Mouse (Mus musculus) retina, embryonic 14.5 days (tissue): ENCODE results near the gene Capn11.

ENCODE experiments used
- DNase-seq: peaks from one replicate; pipeline ENCODE4 v3.0.0-alpha.2; 2015; ENCODE audit warnings: low spot score

Gene Capn11

GRCm38 (mm10) chr17:45682843-45683242 is 23.7 kb upstream of the Capn11 start:
- no peak for DNase-seq

DNA sequence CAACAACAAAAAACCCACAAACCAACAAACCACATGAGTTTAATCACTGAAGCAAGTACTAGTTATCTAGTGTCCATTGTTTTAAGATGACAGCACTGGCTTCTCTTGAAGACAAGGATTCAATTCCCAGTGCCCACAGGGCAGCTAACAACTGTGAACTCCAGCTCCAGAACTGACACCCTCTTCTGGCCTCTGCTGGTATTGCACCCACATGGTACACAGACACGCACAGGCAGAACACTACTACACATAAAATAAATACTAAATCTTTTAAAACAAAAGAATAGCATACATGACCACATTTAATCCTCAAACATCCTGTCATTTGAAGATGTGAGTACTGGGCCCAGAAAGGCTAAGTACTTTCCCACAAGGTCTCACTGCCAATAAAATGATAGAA is 22.5 kb upstream of the Capn11 start:
- peak; percentile 47 for DNase-seq

DNA sequence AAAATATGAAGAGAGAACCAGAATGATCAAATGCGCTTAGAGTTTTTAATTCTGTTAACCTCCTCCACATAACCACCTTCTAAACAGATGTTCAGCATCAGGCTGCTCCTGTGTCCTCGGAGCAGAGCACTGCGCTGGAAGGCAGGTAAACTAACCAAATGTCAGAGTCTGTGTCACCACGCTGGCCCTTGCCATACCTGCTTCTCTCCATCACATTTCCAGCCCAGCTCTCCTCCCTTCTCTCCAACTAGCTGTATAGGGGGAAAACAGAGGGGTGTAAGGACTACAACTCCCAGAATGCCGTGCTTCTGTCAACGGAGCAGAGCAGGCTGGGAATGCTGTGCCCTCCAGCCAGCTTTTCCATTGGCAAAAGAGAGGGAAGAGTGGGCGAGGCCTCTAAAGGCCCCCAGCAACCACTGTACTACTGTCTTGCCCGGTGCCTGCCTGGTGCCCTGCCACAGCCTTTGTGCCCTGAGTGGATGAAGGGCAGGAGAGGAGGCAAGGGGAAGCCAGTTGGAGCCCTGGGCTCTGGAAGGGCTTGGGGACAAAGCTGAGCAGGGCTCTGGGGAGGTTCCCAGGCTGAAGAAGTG is 21.4 kb upstream of the Capn11 start:
- peak; percentile 81 for DNase-seq

DNA sequence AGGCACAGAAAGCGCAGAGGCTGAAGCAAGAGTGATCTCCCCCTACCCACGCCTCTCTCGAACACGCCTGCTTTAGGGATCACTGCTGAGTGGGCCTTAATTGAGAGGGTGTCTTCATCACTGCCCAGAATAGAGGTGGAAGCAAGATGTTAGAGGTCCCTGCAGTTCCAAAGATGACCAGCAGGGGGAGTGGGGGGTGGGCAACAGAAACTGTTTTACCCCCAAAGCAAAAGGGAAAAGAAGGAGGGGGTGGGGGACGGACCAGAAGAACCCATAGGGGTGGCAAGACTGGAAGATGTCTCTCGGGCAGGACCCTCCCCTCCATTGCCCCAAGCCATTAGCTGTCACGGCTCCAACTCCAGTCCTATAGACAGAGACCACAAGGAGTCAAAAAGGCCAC is 19.0 kb upstream of the Capn11 start:
- DNase-seq = peak; percentile 88

DNA sequence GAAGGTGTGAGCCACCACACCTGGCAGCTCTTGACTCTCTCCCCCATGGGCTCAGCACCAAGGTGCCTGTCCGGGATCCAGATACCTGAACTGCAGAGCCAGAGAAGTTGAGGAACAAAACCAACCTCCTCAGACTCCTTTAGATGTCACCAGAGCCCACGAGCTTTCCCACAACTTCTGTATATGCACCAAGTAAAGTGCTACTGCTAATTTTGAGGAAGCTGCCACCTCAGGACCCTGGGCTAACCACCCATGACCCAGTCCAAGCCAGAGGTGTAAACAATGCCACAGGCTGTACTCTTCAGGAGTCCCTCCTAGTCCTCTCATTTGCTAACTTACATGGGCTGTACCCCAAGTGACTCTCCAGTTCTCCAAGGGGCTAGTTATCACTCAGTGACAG is 13.5 kb upstream of the Capn11 start:
- no peak for DNase-seq

DNA sequence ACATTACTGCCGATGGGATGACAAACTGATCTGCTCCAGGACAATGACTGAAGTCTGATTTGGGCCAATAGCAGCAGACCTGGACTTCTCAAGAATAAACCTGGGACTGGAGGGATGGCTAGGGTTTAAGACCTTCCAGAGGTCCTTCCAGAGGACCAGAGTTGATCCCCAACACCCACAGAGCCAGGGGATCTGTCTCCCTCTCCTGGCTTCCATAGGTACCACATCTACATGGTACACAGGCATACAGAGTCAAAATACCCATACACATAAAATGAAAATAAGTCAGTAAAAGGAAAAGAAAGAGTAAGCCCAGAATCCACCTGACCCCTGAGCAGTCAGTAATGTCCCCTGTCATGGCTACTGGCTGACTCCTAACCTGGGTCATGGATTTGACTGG is 12.7 kb upstream of the Capn11 start:
- DNase-seq = peak; percentile 45

DNA sequence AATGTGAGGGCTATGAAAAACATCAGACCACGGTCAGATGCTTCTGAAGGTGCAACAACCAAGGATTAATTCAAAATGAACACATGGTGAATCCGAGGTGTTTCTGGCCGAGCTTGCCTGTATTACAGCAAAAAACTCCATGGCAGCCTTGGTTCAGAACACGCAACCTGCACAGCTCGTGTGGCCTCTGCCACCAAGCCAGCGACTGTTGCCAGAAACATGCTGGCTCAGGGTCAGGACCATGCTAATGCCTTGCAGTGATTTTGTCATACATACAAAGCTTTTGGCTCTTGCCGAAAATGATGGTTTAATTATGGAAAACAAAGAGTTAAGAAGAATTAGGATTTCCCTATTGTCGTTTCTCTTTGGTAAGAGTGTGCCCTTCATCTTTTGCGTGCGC is 8.9 kb upstream of the Capn11 start:
- DNase-seq = no peak

- DNase-seq = no peak
Observed at GRCm38 (mm10) chr17:45667481-45667880, 8.4 kb upstream of the Capn11 start.

DNA sequence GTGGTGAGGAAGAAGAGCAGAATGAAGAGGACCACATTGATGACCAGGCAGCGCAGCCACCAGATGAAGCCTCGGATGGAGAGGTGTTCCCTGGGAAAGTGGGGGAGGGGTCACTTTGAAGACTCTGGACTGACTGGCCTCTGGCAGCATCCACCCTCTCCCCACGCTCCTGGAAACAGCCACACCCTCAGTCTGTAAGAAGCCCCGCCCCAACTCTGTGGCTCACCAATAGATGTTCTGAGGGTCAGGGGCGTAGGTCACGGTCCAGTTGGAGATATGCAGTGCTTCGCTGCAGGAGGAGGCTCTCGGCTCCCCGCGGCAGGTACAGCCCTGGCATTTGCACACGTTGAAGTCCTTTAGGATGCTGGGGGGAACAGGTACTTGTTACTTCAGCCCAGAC is 7.0 kb upstream of the Capn11 start:
- DNase-seq = no peak

DNA sequence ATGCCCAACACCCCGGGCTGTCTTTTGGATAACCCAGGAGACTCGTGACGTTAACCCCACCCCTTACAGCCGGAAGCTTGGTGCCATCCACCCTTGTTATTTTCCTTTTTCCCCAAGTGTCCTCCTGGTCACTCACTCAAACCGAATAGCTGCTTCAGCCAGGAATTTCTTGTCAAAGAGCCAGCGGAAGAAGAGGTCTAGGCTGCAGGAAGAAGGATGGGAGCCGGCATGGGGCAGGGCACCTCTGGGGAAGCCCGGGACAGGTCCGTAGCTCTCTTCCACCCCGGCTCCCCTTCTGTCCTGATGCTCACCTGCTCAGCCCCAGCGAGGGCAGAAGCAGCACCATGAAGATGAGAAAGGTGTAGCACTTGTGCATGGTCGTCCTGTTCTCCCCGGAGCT is 5.5 kb upstream of the Capn11 start:
- DNase-seq = no peak

- peak; percentile 90 for DNase-seq
Observed at GRCm38 (mm10) chr17:45663106-45663919, 4.2 kb upstream of the Capn11 start.

- no peak for DNase-seq
Observed at GRCm38 (mm10) chr17:45655820-45656219, 3.3 kb downstream of the Capn11 start.

DNA sequence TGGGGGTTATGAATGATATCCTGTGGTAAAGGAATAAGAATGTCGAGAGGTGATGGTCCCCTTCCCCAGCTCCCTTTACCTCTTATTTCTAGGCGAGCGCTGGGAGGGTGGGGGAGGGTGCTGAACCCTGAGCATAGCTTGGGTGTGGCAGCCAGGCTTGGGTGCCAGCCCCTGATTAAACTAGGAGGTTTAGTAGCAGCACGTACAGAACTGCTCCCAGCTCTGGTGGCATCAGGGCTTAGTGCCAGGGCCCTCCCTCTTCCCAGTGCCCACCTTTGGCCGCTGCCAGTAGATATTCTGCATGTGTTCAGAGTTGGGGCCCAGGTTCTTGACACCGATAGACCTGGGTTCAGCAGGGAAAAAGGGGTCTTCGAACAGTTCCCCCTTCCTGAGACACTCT is 5.9 kb downstream of the Capn11 start:
- DNase-seq = no peak

- no peak for DNase-seq
Observed at GRCm38 (mm10) chr17:45644185-45644584, 14.9 kb downstream of the Capn11 start.

DNA sequence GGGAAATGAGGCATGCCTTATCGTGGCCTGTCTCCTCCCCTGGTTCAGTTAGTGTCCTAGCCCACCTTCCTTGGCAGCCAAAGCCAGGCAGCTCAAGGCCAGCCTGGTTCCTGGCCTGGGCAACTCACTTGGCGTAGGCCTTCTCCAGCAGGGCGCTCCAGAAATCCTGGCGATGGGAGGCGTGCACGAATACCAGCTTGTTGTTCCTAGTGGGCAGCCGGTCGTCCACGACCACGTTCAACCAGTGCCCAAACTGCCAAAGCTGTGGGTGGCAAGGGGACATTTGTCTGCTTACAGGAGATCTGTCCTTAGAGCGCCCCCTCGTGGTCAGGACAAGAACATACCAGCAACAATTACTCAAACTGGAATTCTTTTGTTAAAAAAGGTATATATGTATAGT is 16.4 kb downstream of the Capn11 start:
- DNase-seq = peak; percentile 80

DNA sequence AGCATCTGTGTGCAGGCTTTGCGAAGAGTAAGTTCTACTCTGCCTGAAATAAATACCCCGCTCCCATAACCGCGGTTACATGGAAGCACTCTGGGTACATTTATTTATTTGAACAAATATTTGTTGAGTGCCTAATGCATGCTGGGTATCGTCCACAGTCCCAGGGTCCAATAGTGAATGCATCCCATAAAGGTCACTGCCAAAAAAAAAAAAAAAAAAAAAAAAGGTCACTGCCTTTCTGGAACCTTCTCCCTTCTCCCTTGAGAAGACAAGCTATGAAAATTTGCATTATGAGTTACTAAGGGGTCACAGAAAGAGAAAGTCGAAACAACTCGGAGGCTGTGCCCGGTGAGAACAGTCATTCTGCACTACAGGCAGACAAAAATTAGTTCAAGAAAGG is 17.1 kb downstream of the Capn11 start:
- no peak for DNase-seq

DNA sequence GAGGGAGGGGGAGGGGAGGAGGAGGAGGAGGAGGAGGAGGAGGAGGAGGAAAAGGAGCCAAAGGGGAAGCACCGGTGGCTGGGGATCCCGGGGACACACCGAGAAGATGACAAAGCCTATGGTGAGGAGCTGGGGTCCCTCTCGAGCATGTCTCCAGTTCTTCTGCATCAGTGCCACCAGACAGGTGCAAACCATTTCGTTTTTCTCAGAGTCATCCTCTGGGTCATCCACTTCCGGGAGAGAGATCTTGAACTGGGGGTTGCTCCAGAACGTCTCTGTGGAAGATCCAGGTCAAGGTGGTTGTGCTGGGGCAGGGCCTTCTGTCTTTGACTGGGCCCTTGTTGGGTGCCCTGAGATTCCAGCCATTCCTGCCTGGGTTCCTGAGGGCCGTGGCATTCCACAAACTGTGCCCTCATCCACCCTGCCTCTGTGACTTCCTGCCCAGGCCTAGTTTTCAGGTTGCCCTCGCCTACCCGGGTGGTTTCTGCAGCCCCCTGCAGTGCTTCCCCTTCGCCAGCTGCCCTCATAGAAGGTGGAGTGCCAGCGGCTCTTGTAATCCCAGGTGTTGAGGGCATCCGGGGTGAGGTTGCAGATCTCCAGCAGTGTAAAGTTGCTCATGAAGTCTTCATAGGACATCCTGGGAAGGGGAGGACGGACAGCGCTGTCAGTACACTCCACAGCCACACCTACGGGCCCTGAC is 20.4 kb downstream of the Capn11 start:
- no peak for DNase-seq

DNA sequence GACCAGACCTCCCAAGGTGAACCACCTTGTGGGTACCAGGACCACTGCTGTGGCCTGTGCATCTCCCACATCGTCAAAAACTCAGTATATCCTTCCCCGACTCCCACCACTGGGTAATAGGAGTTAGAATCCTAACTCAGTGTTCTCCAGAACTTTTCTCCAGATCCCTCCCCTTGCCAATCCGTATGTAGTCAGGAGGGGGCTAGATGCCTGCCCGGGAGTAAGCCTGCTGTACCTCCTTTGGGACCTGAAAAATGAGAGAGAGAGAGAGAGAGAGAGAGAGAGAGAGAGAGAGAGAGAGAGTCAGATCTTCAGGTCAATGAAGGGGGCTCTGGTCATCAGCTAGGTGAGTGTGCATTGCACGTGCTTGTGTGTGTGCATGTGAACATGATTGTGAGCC is 25.1 kb downstream of the Capn11 start:
- DNase-seq = no peak

GRCm38 (mm10) chr17:45631940-45632339 is 27.2 kb downstream of the Capn11 start:
- DNase-seq = no peak

GRCm38 (mm10) chr17:45630992-45631391 is 28.1 kb downstream of the Capn11 start:
- DNase-seq = no peak

DNA sequence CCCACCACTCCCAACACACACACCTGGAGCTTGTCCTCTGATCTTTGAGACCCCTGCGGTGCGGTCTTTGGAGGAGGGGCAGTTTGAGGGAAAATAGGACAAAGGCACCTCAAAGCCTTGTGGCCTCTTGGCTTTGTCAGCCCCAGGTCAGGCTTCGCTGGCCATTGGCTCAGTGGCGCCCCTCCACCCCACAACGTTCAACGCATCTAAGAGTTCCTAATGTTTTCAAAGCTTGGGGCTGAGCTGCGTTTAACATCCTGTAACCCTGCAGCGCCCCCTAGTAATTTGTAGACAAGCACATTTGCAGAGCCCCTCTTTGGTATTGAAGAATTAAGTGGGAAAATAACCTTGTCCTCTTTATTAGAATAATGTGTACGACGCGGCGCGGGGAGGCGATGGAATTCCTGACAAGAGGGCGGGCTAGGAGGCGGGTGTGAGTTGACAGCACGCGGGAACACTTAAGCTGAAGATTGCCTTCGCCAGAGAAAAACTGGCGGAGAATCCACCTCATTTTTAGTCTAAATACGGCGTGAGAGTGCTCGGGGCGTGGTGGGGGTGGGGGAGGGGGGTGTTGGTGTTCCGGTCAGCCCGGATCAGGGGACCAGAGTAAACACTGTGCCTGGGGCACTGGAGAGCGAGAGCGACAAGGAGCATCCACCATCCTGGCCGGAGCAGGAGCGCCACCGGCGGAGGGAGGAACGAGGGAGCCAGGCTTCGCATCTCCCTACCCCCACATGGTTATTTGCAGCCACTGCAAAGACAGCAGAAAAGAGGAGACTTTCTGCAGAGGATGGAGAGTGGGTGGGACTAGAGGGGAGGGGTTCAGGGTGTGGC is 29.0 kb downstream of the Capn11 start:
- peak; percentile 82 for DNase-seq
